Mouse (Mus musculus) midbrain, embryonic 14.5 days (tissue): ENCODE measurements at regions not wholly inside any gene's neighbourhood (a gene's known extent, or its start where the extent isn't known, plus 50 kb on each side); places are given as distances from the start of the nearest gene placed in this dataset.

ENCODE experiments used
- ATAC-seq: fragments of 200-750 bp; cut with Nextera tagmentation; 2 replicates; pipeline ENCODE4 v1.8.0; 2017; ENCODE audit warnings: moderate number of reproducible peaks, moderate library complexity; ENCODE audit not compliant: low FRiP score, low TSS enrichment
- DNase-seq: peaks from one replicate; pipeline ENCODE4 v3.0.0-alpha.2; 2015
- H3K27ac ChIP-seq: fragments of 300-500 bp; sonication (generic); replicated peaks from 2 replicates; pipeline ENCODE4 v1.5.1; 2014; ENCODE audit warnings: mild to moderate bottlenecking, low read depth, low read length, moderate library complexity
- H3K27me3 ChIP-seq: fragments of 300-500 bp; sonication (generic); 2 replicates; pipeline ENCODE4 v1.6.1; 2014; ENCODE audit warnings: low read length, control low read depth, mixed read lengths; ENCODE audit not compliant: control insufficient read depth, insufficient read depth
- H3K36me3 ChIP-seq: fragments of 300-500 bp; sonication (generic); 2 replicates; pipeline ENCODE4 v1.6.1; 2014; ENCODE audit warnings: low read length, control low read depth; ENCODE audit not compliant: control insufficient read depth, insufficient read depth
- H3K4me1 ChIP-seq: fragments of 300-500 bp; sonication (generic); 2 replicates; pipeline ENCODE4 v1.6.1; 2014; ENCODE audit warnings: mild to moderate bottlenecking, antibody characterized with exemption, low read length, control low read depth; ENCODE audit not compliant: control insufficient read depth, insufficient read depth
- H3K4me2 ChIP-seq: fragments of 300-500 bp; sonication (generic); 2 replicates; pipeline ENCODE4 v1.6.1; 2014; ENCODE audit warnings: mild to moderate bottlenecking, low read length, moderate library complexity
- H3K4me3 ChIP-seq: fragments of 300-500 bp; sonication (generic); replicated peaks from 2 replicates; pipeline ENCODE4 v1.5.1; 2014; ENCODE audit warnings: low read depth, low read length
- H3K9ac ChIP-seq: fragments of 300-500 bp; sonication (generic); replicated peaks from 2 replicates; pipeline ENCODE4 v1.6.1; 2014; ENCODE audit warnings: mild to moderate bottlenecking, low read length, moderate library complexity
- H3K9me3 ChIP-seq: fragments of 300-500 bp; sonication (generic); 2 replicates; pipeline ENCODE4 v1.6.1; 2016; ENCODE audit warnings: low read length, control low read depth, mixed read lengths; ENCODE audit not compliant: control insufficient read depth
- WGBS: fragments of 180-500 bp; shearing (Covaris S2); extraction: QIAGEN DNeasy Blood & Tissue Kit; methylation state at CpG from one replicate; pipeline ENCODE4 v1.1.7; 2014; 5-methylcytosine and 5-hydroxymethylcytosine counted together

GRCm38 (mm10) chr14:48607131-48607530, 66.5 kb downstream of the Otx2 start:
- ATAC-seq (no peak), DNase-seq (no peak)
- H3K4me3 ChIP-seq: no peak overlapping the region
- H3K4me2 ChIP-seq: no peak overlapping the region
- H3K9ac ChIP-seq: no peak overlapping the region
- H3K36me3 ChIP-seq: no peaks in the 10 kb centered on the region
- no peaks in the 10 kb centered on the region for H3K27me3 ChIP-seq
- WGBS: 59% methylated on average over 6 of the region's 6 CpGs
- H3K27ac ChIP-seq: no peak overlapping the region
- H3K9me3 ChIP-seq: no peaks in the 10 kb centered on the region
- 0 out of 2 replicates have a peak, but pooled peaks cover 5% of the 10 kb centered on the region for H3K4me1 ChIP-seq

- Histone ChIP-seq H3K27me3 (no peaks in the 10 kb centered on the region), H3K9ac (no peak overlapping the region), H3K27ac (no peak overlapping the region), H3K4me1 (0 out of 2 replicates have a peak, but pooled peaks cover 3% of the 10 kb centered on the region), H3K9me3 (no peaks in the 10 kb centered on the region), H3K36me3 (no peaks in the 10 kb centered on the region), H3K4me3 (no peak overlapping the region), H3K4me2 (no peak overlapping the region)
- WGBS: 84% methylated on average over 6 of the region's 6 CpGs
- ATAC-seq (no peak), DNase-seq (no peak)
Observed at GRCm38 (mm10) chr14:48603490-48603889, 70.1 kb downstream of the Otx2 start.

GRCm38 (mm10) chr14:48594334-48594733, 79.3 kb downstream of the Otx2 start:
- no peak overlapping the region for H3K9ac ChIP-seq
- no peak for ATAC-seq

GRCm38 (mm10) chr14:48593363-48593762, 80.3 kb downstream of the Otx2 start:
- Histone ChIP-seq H3K36me3 (no peaks in the 10 kb centered on the region), H3K4me3 (no peak overlapping the region), H3K9me3 (no peaks in the 10 kb centered on the region), H3K27ac (no peak overlapping the region), H3K27me3 (no peaks in the 10 kb centered on the region), H3K9ac (no peak overlapping the region), H3K4me2 (no peak overlapping the region; the same call in 1 of the 2 replicates), H3K4me1 (peaks cover 11% of the 10 kb centered on the region)
- 10% methylated on average over 8 of the region's 8 CpGs for WGBS
- ATAC-seq (peak; percentile 72), DNase-seq (peak; percentile 51)

More at GRCm38 (mm10) chr14:48594334-48594733, 79.3 kb downstream of the Otx2 start:
- Histone ChIP-seq H3K27ac (no peak overlapping the region), H3K9me3 (no peaks in the 10 kb centered on the region), H3K4me2 (no peak overlapping the region), H3K36me3 (no peaks in the 10 kb centered on the region), H3K4me3 (no peak overlapping the region), H3K27me3 (no peaks in the 10 kb centered on the region), H3K4me1 (peaks cover 11% of the 10 kb centered on the region)
- no peak for DNase-seq
- WGBS: 89% methylated on average over 5 of the region's 5 CpGs

- H3K4me2 ChIP-seq: no peak overlapping the region
- H3K27ac ChIP-seq: no peak overlapping the region
- peaks cover 11% of the 10 kb centered on the region for H3K4me1 ChIP-seq
- H3K4me3 ChIP-seq: no peak overlapping the region
- H3K9ac ChIP-seq: no peak overlapping the region
- no peaks in the 10 kb centered on the region for H3K36me3 ChIP-seq
- WGBS: 64% methylated on average over 15 of the region's 15 CpGs
- no peaks in the 10 kb centered on the region for H3K9me3 ChIP-seq
- no peak for DNase-seq
- ATAC-seq: no peak
- H3K27me3 ChIP-seq: no peaks in the 10 kb centered on the region
Observed at GRCm38 (mm10) chr14:48591483-48592230, 82.0 kb downstream of the Otx2 start.

- ATAC-seq: no peak
- no peak overlapping the region for H3K4me2 ChIP-seq
- H3K27ac ChIP-seq: no peak overlapping the region
- no peaks in the 10 kb centered on the region for H3K27me3 ChIP-seq
- no peak for DNase-seq
- no peaks in the 10 kb centered on the region for H3K36me3 ChIP-seq
- WGBS: 46% methylated on average over 14 of the region's 14 CpGs
- peaks cover 11% of the 10 kb centered on the region for H3K4me1 ChIP-seq
- no peak overlapping the region for H3K9ac ChIP-seq
- H3K4me3 ChIP-seq: no peak overlapping the region
- H3K9me3 ChIP-seq: no peaks in the 10 kb centered on the region
Observed at GRCm38 (mm10) chr14:48590426-48590825, 83.2 kb downstream of the Otx2 start.

GRCm38 (mm10) chr14:48589702-48590325, 83.8 kb downstream of the Otx2 start:
- Histone ChIP-seq H3K4me1 (peaks cover 11% of the 10 kb centered on the region), H3K9ac (no peak overlapping the region), H3K36me3 (no peaks in the 10 kb centered on the region), H3K4me2 (no peak overlapping the region), H3K27ac (no peak overlapping the region), H3K4me3 (no peak overlapping the region), H3K9me3 (no peaks in the 10 kb centered on the region), H3K27me3 (no peaks in the 10 kb centered on the region)
- 82% methylated on average over 15 of the region's 15 CpGs for WGBS
- ATAC-seq (no peak), DNase-seq (no peak)

GRCm38 (mm10) chr14:48585820-48586219, 87.8 kb downstream of the Otx2 start:
- Histone ChIP-seq H3K4me2 (no peak overlapping the region), H3K27me3 (no peaks in the 10 kb centered on the region), H3K36me3 (no peaks in the 10 kb centered on the region), H3K9ac (no peak overlapping the region), H3K4me1 (0 out of 2 replicates have a peak, but pooled peaks cover 4% of the 10 kb centered on the region), H3K27ac (no peak overlapping the region), H3K9me3 (no peaks in the 10 kb centered on the region), H3K4me3 (no peak overlapping the region)
- 94% methylated on average over 3 of the region's 3 CpGs for WGBS
- ATAC-seq: no peak
- no peak for DNase-seq

- Histone ChIP-seq H3K9me3 (no peaks in the 10 kb centered on the region), H3K27me3 (no peaks in the 10 kb centered on the region), H3K4me3 (no peak overlapping the region), H3K4me1 (no peaks in the 10 kb centered on the region), H3K9ac (no peak overlapping the region), H3K27ac (no peak overlapping the region), H3K4me2 (no peak overlapping the region), H3K36me3 (no peaks in the 10 kb centered on the region)
- 55% methylated on average over 3 of the region's 3 CpGs for WGBS
- DNase-seq (no peak), ATAC-seq (no peak)
Observed at GRCm38 (mm10) chr14:48584571-48584970, 89.0 kb downstream of the Otx2 start.
